Mouse (Mus musculus) adrenal gland, postnatal 4 days (tissue): Measurements from ENCODE around the gene Zfp384. TPM values are rescaled to one million over a fixed set of nuclear protein-coding genes. Genes with fewer than 3 reads are reported as not detected.
A peak's percentile ranks its signal among the peaks of the same experiment; 100 is the strongest.
"Not testable (repeated sequence)": the region's sequence is repeated elsewhere in the genome, so short reads cannot be mapped to it uniquely, and the experiment has no call there.

Experiments
- DNase-seq, 2 experiments: peaks; one replicate each; pipeline ENCODE4 v3.0.0; 2021 to 2022; ENCODE audit warnings: low spot score in 2 of 2, mixed read lengths in 2 of 2
- total RNA-seq, 2 experiments: library from RNA; stranded (reverse); gene quantifications; 2 replicates each; pipeline ENCODE4 v1.2.3; 2021

Zfp384 gene
- total RNA-seq, 2 experiments from 2014 or later = 60.6 to 67.6 TPM

- DNase-seq = peak; percentile 51 to 66
These were observed 482 bp downstream of the Zfp384 start for GRCm38 (mm10) chr6:125009181-125010073.

GRCm38 (mm10) chr6:125017682-125018081 lies 8.7 kb downstream of the Zfp384 start:
- DNase-seq = no peak

- peak; percentile 35 to 37 for DNase-seq
These were observed 21.6 kb downstream of the Zfp384 start for GRCm38 (mm10) chr6:125030532-125030931.

- no peak for DNase-seq
These were observed 22.7 kb downstream of the Zfp384 start for GRCm38 (mm10) chr6:125031604-125032003.

- no peak for DNase-seq
These were observed 29.7 kb downstream of the Zfp384 start for GRCm38 (mm10) chr6:125038666-125039065.

- no peak for DNase-seq
These were observed 30.2 kb downstream of the Zfp384 start for GRCm38 (mm10) chr6:125039131-125039530.

GRCm38 (mm10) chr6:125039533-125040153 lies 30.7 kb downstream of the Zfp384 start, which contains the start of gene Ing4:
Gene Ing4, plus strand, starts transcription at chr6:125039760.
- peak; percentile 42 to 64 for DNase-seq

- DNase-seq = no peak
These were observed 31.3 kb downstream of the Zfp384 start for GRCm38 (mm10) chr6:125040221-125040620.

GRCm38 (mm10) chr6:125041047-125041446 lies 32.1 kb downstream of the Zfp384 start:
- no peak for DNase-seq

- DNase-seq = no peak
These were observed 33.1 kb downstream of the Zfp384 start for GRCm38 (mm10) chr6:125042081-125042480.

- DNase-seq = peak; percentile 35 to 69
These were observed 37.7 kb downstream of the Zfp384 start for GRCm38 (mm10) chr6:125046691-125047090.

GRCm38 (mm10) chr6:125049678-125050077 lies 40.7 kb downstream of the Zfp384 start, which contains the start of gene Acrbp:
Gene Acrbp, plus strand, starts transcription at chr6:125049689.
- no peak for DNase-seq

GRCm38 (mm10) chr6:125051237-125051636 lies 42.3 kb downstream of the Zfp384 start:
- no peak for DNase-seq

GRCm38 (mm10) chr6:125061493-125061892 lies 52.5 kb downstream of the Zfp384 start:
- no peak for DNase-seq

- DNase-seq = no peak
These were observed 53.6 kb downstream of the Zfp384 start for GRCm38 (mm10) chr6:125062511-125062910.

- DNase-seq = no peak
These were observed 55.0 kb downstream of the Zfp384 start for GRCm38 (mm10) chr6:125063906-125064305.

- not testable (repeated sequence) for DNase-seq
These were observed 56.3 kb downstream of the Zfp384 start for GRCm38 (mm10) chr6:125065223-125065622.

- DNase-seq = no peak
These were observed 58.6 kb downstream of the Zfp384 start, which contains the start of gene Lpar5 for GRCm38 (mm10) chr6:125067571-125067995. Gene Lpar5, plus strand, starts transcription at chr6:125067920.

- DNase-seq = no peak
These were observed 62.4 kb downstream of the Zfp384 start for GRCm38 (mm10) chr6:125071170-125071895.

- DNase-seq = no peak
These were observed 62.9 kb downstream of the Zfp384 start for GRCm38 (mm10) chr6:125071896-125072279.

GRCm38 (mm10) chr6:125073825-125074224 lies 64.9 kb downstream of the Zfp384 start:
- DNase-seq = no peak
